Mouse (Mus musculus) kidney, postnatal 0 days (tissue): ENCODE data around the gene Gm12845. TPM values are rescaled to one million over a fixed set of nuclear protein-coding genes. Genes with fewer than 3 reads are reported as not detected.

Source experiments
- ATAC-seq: fragments of 200-750 bp; cut with Nextera tagmentation; replicated peaks from 2 replicates; pipeline ENCODE4 v1.8.0; 2017; ENCODE audit warnings: low read depth, moderate number of reproducible peaks, moderate TSS enrichment, moderate library complexity; ENCODE audit not compliant: low FRiP score
- DNase-seq: peaks from one replicate; pipeline ENCODE4 v3.0.0-alpha.2; 2016; ENCODE audit warnings: low spot score
- H3K27ac ChIP-seq: fragments of 300-500 bp; sonication (generic); 2 replicates; pipeline ENCODE4 v1.5.1; 2014; ENCODE audit warnings: mild to moderate bottlenecking
- H3K27me3 ChIP-seq: fragments of 300-500 bp; sonication (generic); 2 replicates; pipeline ENCODE4 v1.6.1; 2014; ENCODE audit warnings: low read length, mixed read lengths; ENCODE audit not compliant: insufficient read depth
- H3K36me3 ChIP-seq: fragments of 300-500 bp; sonication (generic); 2 replicates; pipeline ENCODE4 v1.6.1; 2014; ENCODE audit warnings: low read length, mixed read lengths; ENCODE audit not compliant: insufficient read depth
- H3K4me1 ChIP-seq: fragments of 300-500 bp; sonication (generic); replicated peaks from 2 replicates; pipeline ENCODE4 v1.6.1; 2014; ENCODE audit warnings: antibody characterized with exemption, low read length, mixed read lengths; ENCODE audit not compliant: insufficient read depth
- H3K4me2 ChIP-seq: fragments of 300-500 bp; sonication (generic); 2 replicates; pipeline ENCODE4 v1.6.1; 2014; ENCODE audit warnings: mild to moderate bottlenecking, low read length, moderate library complexity, mixed read lengths
- H3K4me3 ChIP-seq: fragments of 300-500 bp; sonication (generic); replicated peaks from 2 replicates; pipeline ENCODE4 v1.5.1; 2014; ENCODE audit warnings: low read depth, low read length
- H3K9ac ChIP-seq: fragments of 300-500 bp; sonication (generic); 2 replicates; pipeline ENCODE4 v1.6.1; 2014; ENCODE audit warnings: low read depth, low read length
- H3K9me3 ChIP-seq: fragments of 300-500 bp; sonication (generic); replicated peaks from 2 replicates; pipeline ENCODE4 v1.6.1; 2016; ENCODE audit warnings: low read length, inconsistent platforms, mixed read lengths
- CTCF ChIP-seq: IDR thresholded peaks from 2 replicates; pipeline ENCODE4 v1.5.1; 2016; ENCODE audit warnings: antibody characterized with exemption, low read depth, mild to moderate bottlenecking, moderate library complexity
- WGBS: fragments of 180-500 bp; shearing (Covaris S2); extraction: QIAGEN DNeasy Blood & Tissue Kit; methylation state at CpG from one replicate; pipeline ENCODE4 v1.1.7; 2014; 5-methylcytosine and 5-hydroxymethylcytosine counted together
- polyA plus RNA-seq: library from polyadenylated mRNA; unstranded; fragments of >200 nt; fragmentation: Nextera tagmentation; extraction: Ambion mirVana; gene quantifications from 2 replicates; pipeline ENCODE4 v1.2.1, GENCODE M21; 2015

Gene Gm12845
- polyA plus RNA-seq: not detected in 2 replicates

DNA sequence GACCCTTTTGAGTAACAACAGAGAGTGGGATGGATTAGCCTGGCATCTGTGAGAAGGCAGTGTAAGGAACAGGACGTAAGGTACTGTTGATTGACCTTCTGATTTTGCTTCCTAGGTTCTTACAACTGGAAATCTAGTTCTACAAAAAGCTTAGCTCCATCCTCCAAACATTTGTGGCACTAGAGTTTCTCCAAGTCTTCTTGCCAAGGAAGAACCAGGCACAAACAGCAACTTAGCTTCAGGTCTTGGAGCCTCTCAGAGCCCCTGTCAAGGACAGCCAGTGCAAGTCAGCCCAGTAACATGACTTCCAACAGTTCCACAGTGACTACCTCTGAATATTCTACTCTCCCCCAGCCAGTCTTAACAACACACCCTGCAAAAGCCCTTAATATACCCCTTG is at the start of gene Gm12845:
Gene Gm12845 (plus strand): TSS at position 301 of the 400 bp plus-strand sequence.
- Histone ChIP-seq H3K9me3 (no peaks in the 10 kb centered on the region), H3K36me3 (no peaks in the 10 kb centered on the region), H3K27ac (no peak within 1 kb of the TSS), H3K9ac (no peak within 1 kb of the TSS), H3K4me2 (no peak within 1 kb of the TSS), H3K4me1 (no peaks in the 10 kb centered on the region), H3K27me3 (no peaks in the 10 kb centered on the region), H3K4me3 (no peak within 1 kb of the TSS)
- WGBS: 83% methylated on average over 1 of the region's 1 CpGs
- ATAC-seq (no peak), DNase-seq (no peak)
- TF ChIP-seq CTCF: no peak

DNA sequence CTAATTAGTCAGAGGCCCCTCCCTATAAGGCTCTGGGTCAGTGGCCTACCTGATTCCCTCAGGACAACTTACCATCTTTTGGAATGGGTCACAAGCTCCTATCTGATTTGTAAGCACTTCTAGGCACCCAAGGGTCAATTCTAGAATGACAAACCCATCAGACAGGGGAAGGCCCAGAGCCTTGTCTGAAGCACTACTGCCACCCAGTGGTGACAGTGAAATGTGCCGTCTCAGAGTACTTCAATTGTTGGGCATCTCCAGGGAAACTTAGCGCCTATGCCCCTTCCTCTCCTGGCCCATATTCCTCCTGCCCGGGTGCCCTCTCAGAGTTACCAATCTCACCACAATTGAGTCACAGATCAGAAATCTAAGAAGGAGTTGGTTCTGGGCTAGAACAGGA is 47.3 kb upstream of the Gm12845 start:
- WGBS: 16% methylated on average over 3 of the region's 3 CpGs
- peak; percentile 90 for TF ChIP-seq CTCF
- H3K9me3 ChIP-seq: no peaks in the 10 kb centered on the region
- no peak for ATAC-seq
- H3K27ac ChIP-seq: no peak overlapping the region
- H3K4me1 ChIP-seq: peaks cover 5% of the 10 kb centered on the region; the same call in 1 of the 2 replicates
- DNase-seq: peak; percentile 87
- H3K9ac ChIP-seq: no peak overlapping the region
- H3K27me3 ChIP-seq: no peaks in the 10 kb centered on the region
- H3K4me3 ChIP-seq: no peak overlapping the region
- H3K4me2 ChIP-seq: no peak overlapping the region
- peaks cover 59% of the 10 kb centered on the region for H3K36me3 ChIP-seq

- Histone ChIP-seq H3K4me1 (peaks cover 5% of the 10 kb centered on the region; the same call in 1 of the 2 replicates), H3K27ac (no peak overlapping the region)
- 74% methylated on average over 6 of the region's 6 CpGs for WGBS
These were observed 43.2 kb upstream of the Gm12845 start for GRCm38 (mm10) chr4:117680963-117681362.

GRCm38 (mm10) chr4:117681931-117682461 is 42.2 kb upstream of the Gm12845 start, which contains the start of gene Dmap1:
Gene Dmap1 (minus strand): TSS chr4:117682273.
- WGBS: under 1% methylated on average over 33 of the region's 33 CpGs

More at GRCm38 (mm10) chr4:117680963-117681362, 43.2 kb upstream of the Gm12845 start:
- no peak for DNase-seq
- Histone ChIP-seq H3K4me2 (peak overlapping the region; percentile 92), H3K36me3 (peaks cover 33% of the 10 kb centered on the region), H3K4me3 (peak overlapping the region; percentile 95), H3K27me3 (no peaks in the 10 kb centered on the region), H3K9ac (peak overlapping the region; percentile 86; the same call in 1 of the 2 replicates), H3K9me3 (no peaks in the 10 kb centered on the region)
- TF ChIP-seq CTCF: no peak; the same call in 1 of the 2 replicates
- no peak for ATAC-seq

DNA sequence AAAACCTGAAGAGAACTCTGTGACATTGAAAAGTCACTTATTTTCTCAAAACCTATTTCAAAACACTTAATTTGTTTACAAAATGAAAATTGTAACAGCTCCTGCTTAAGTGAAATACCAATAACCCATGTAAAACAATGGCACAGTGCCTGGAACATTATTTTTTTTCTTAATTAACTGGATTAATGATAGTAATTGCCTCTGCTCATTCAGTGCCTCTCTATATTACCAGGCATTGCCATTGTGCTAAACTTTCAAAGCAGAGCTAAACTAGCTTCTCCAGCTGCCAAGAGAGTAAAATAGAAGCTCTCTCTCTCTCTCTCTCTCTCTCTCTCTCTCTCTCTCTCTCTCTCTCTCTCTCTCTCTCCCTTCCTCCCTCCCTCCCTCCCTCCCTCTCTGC is 41.7 kb upstream of the Gm12845 start:
- Histone ChIP-seq H3K9me3 (no peaks in the 10 kb centered on the region), H3K4me2 (peak overlapping the region; percentile 92), H3K27me3 (no peaks in the 10 kb centered on the region), H3K9ac (0 out of 2 replicates have a peak overlapping the region, but pooled peaks have one; percentile 18), H3K36me3 (peaks cover 26% of the 10 kb centered on the region), H3K27ac (0 out of 2 replicates have a peak overlapping the region, but pooled peaks have one; percentile 1), H3K4me3 (peak overlapping the region; percentile 95; the same call in 1 of the 2 replicates), H3K4me1 (peaks cover 5% of the 10 kb centered on the region; the same call in 1 of the 2 replicates)
- ATAC-seq (no peak), DNase-seq (no peak)
- TF ChIP-seq CTCF: no peak

More at GRCm38 (mm10) chr4:117681931-117682461, 42.2 kb upstream of the Gm12845 start, which contains the start of gene Dmap1:
- 0 out of 2 replicates have a peak within 1 kb of the TSS, but pooled peaks have one; percentile 1 for H3K27ac ChIP-seq
- ATAC-seq (peak; percentile 81), DNase-seq (peak; percentile 91)
- no peaks in the 10 kb centered on the region for H3K27me3 ChIP-seq
- H3K9me3 ChIP-seq: no peaks in the 10 kb centered on the region
- H3K36me3 ChIP-seq: peaks cover 26% of the 10 kb centered on the region
- H3K4me3 ChIP-seq: peak within 1 kb of the TSS; percentile 95
- TF ChIP-seq CTCF: 0 out of 2 replicates have a peak, but pooled peaks have one; percentile 6
- peak within 1 kb of the TSS; percentile 86 for H3K9ac ChIP-seq
- H3K4me1 ChIP-seq: peaks cover 5% of the 10 kb centered on the region; the same call in 1 of the 2 replicates
- peak within 1 kb of the TSS; percentile 92 for H3K4me2 ChIP-seq

DNA sequence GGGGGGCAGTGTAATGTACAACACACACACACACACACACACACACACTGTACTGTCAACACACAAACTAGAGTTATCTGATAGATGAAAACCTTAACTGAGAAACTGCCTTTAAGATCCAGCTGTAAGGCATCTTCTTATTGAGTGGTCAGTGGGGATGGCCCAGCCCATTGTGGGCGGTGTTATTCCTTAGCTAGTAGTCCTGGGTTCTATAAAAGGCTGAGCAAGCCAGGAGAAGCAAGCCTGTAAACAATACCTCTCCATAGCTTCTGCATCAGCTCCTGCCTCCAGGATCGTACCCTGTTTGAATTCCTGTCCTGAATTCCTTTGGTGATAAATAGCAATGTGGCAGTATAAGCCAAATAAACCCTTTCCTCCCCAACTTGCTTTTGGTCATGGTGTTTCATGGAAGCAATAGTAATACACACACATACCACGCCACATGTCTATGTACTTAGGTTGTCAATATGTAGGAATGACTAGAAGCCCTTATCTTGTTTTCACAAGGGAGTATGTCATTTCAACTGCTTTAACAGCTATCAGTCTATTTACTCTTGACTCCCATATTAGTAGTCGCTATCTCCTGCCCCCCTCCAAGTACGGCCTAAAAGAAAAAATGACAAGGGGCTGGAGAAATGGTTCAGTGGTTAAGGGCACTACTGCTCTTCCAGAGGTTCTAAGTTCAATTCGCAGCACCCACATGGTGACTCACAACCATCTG is 41.0 kb upstream of the Gm12845 start:
- Histone ChIP-seq H3K9me3 (no peaks in the 10 kb centered on the region), H3K36me3 (peaks cover 21% of the 10 kb centered on the region), H3K27me3 (no peaks in the 10 kb centered on the region), H3K4me1 (peaks cover 5% of the 10 kb centered on the region; the same call in 1 of the 2 replicates), H3K9ac (no peak overlapping the region), H3K27ac (no peak overlapping the region), H3K4me3 (no peak overlapping the region), H3K4me2 (no peak overlapping the region)
- 75% methylated on average over 6 of the region's 6 CpGs for WGBS
- ATAC-seq (no peak), DNase-seq (peak; percentile 19)
- TF ChIP-seq CTCF: no peak
